Comparison of ENCODE assay signal across 28 mouse cellular contexts in genomic region chr8:123504591-123505195, GRCm38 (mm10). TPM values are rescaled to one million over a fixed set of nuclear protein-coding genes. Genes with fewer than 3 reads are reported as not detected.
DNase-seq lines count a peak whose midpoint lies in the region; ATAC-seq and TF ChIP-seq lines count a peak whose summit lies in the region.
"Had no signal": no experiment of that assay in that cellular context is flagged by ENCODE, and none has a peak within 500 bp of the region (broad histone marks: within the 10 kb centered on the region; RNA-seq: fewer than 3 reads in every experiment).

No protein-coding gene starts in this region.

- no peaks in the 10 kb centered on the region for H3K27me3 ChIP-seq in forebrain, postnatal 0 days (ENCODE audit: insufficient read depth, low read length)
- no peaks in the 10 kb centered on the region for H3K27me3 ChIP-seq in forebrain, embryonic 14.5 days (replicated peaks; ENCODE audit: control insufficient read depth, insufficient read depth, low read length)
- H3K27me3 ChIP-seq in kidney, embryonic 16.5 days (ENCODE audit: insufficient read depth, low read length): no peaks in the 10 kb centered on the region
- no peaks in the 10 kb centered on the region for H3K27me3 ChIP-seq in testis, adult 2 months (ENCODE audit: control insufficient read depth, insufficient read depth, low read length)
- H3K27me3 ChIP-seq in thymus, adult 2 months (ENCODE audit: control insufficient read depth, insufficient read depth, low read length): no peaks in the 10 kb centered on the region
- H3K27me3 ChIP-seq: embryonic facial prominence, embryonic 13.5 days; forebrain, embryonic 15.5 days; hindbrain, embryonic 13.5 days; intestine, embryonic 15.5 days; limb, embryonic 12.5 days; stomach, embryonic 15.5 days had no signal

- TF ChIP-seq CTCF in forebrain, postnatal 0 days (IDR thresholded peaks at IDR 0.05; ENCODE audit: low read depth): no peak
- TF ChIP-seq CTCF in testis, adult 2 months (IDR thresholded peaks at IDR 0.05; ENCODE audit: control insufficient read depth, insufficient read depth, insufficient replicate concordance, low read depth, low read length): no peak
- no peak for TF ChIP-seq CTCF in thymus, adult 2 months (IDR thresholded peaks at IDR 0.05; ENCODE audit: borderline replicate concordance, control insufficient read depth, extremely low read depth, insufficient read depth, low read length, poor library complexity)

- H3K9me3 ChIP-seq in forebrain, postnatal 0 days (ENCODE audit: low read length): no peaks in the 10 kb centered on the region
- H3K9me3 ChIP-seq in forebrain, embryonic 14.5 days (replicated peaks; ENCODE audit: control insufficient read depth, low read length): 0 out of 2 replicates have a peak, but pooled peaks cover 2% of the 10 kb centered on the region
- H3K9me3 ChIP-seq in kidney, embryonic 16.5 days (ENCODE audit: low read length): peaks cover 6% of the 10 kb centered on the region
- H3K9me3 ChIP-seq: embryonic facial prominence, embryonic 13.5 days; forebrain, embryonic 15.5 days; hindbrain, embryonic 13.5 days; intestine, embryonic 15.5 days; limb, embryonic 12.5 days; stomach, embryonic 15.5 days had no signal

- H3K4me2 ChIP-seq in forebrain, postnatal 0 days (ENCODE audit: low read depth): no peak overlapping the region
- no peak overlapping the region for H3K4me2 ChIP-seq in forebrain, embryonic 14.5 days (ENCODE audit: low read length)
- H3K4me2 ChIP-seq in kidney, embryonic 16.5 days (replicated peaks; ENCODE audit: low read depth, low read length): no peak overlapping the region
- H3K4me2 ChIP-seq: embryonic facial prominence, embryonic 13.5 days; forebrain, embryonic 15.5 days; heart, embryonic 11.5 days; hindbrain, embryonic 13.5 days; intestine, embryonic 15.5 days; limb, embryonic 12.5 days; liver, embryonic 11.5 days; stomach, embryonic 15.5 days had no signal

- 0 out of 2 replicates have a peak, but pooled peaks have one; percentile 9 for TF ChIP-seq POLR2A in testis, adult 2 months (IDR thresholded peaks at IDR 0.05; ENCODE audit: control insufficient read depth, low read depth, low read length)
- TF ChIP-seq POLR2A in thymus, adult 2 months (IDR thresholded peaks at IDR 0.05; ENCODE audit: control insufficient read depth, extremely low read depth, insufficient read depth, low read length, poor library complexity): no peak

- no peaks in the 10 kb centered on the region for H3K4me1 ChIP-seq in forebrain, postnatal 0 days (ENCODE audit: insufficient read depth)
- H3K4me1 ChIP-seq in forebrain, embryonic 14.5 days (ENCODE audit: control insufficient read depth, insufficient read depth, low read length): no peaks in the 10 kb centered on the region
- H3K4me1 ChIP-seq in kidney, embryonic 16.5 days (ENCODE audit: insufficient read depth, low read length): peaks cover 18% of the 10 kb centered on the region
- H3K4me1 ChIP-seq in testis, adult 2 months (ENCODE audit: control insufficient read depth, insufficient read depth, low read length): no peaks in the 10 kb centered on the region
- H3K4me1 ChIP-seq in thymus, adult 2 months (replicated peaks; ENCODE audit: control insufficient read depth, insufficient read depth, low read length): no peaks in the 10 kb centered on the region
- H3K4me1 ChIP-seq: embryonic facial prominence, embryonic 13.5 days; forebrain, embryonic 15.5 days; hindbrain, embryonic 13.5 days; intestine, embryonic 15.5 days; limb, embryonic 12.5 days; stomach, embryonic 15.5 days had no signal

- H3K4me3 ChIP-seq in forebrain, postnatal 0 days (ENCODE audit: low read depth, low read length): no peak overlapping the region
- H3K4me3 ChIP-seq in forebrain, embryonic 14.5 days (ENCODE audit: low read depth, low read length): no peak overlapping the region
- no peak overlapping the region for H3K4me3 ChIP-seq in kidney, embryonic 16.5 days (ENCODE audit: low read length)
- no peak overlapping the region for H3K4me3 ChIP-seq in testis, adult 2 months (ENCODE audit: control insufficient read depth, low read depth, low read length)
- H3K4me3 ChIP-seq in thymus, adult 2 months (ENCODE audit: control insufficient read depth, insufficient read depth, low read length): no peak overlapping the region
- H3K4me3 ChIP-seq: embryonic facial prominence, embryonic 13.5 days; erythroblast, embryonic 14.5 days; forebrain, embryonic 15.5 days; hindbrain, embryonic 13.5 days; intestine, embryonic 15.5 days; layer of hippocampus, adult 2 months; limb, embryonic 12.5 days; stomach, embryonic 15.5 days had no signal

- H3K27ac ChIP-seq in forebrain, postnatal 0 days (ENCODE audit: low read depth, low read length): peak overlapping the region; percentile 29; the same call in 1 of the 2 replicates
- no peak overlapping the region for H3K27ac ChIP-seq in forebrain, embryonic 14.5 days (ENCODE audit: low read depth, low read length)
- H3K27ac ChIP-seq in kidney, embryonic 16.5 days (ENCODE audit: low read length): peak overlapping the region; percentile 54; the same call in 1 of the 2 replicates
- no peak overlapping the region for H3K27ac ChIP-seq in testis, adult 2 months (ENCODE audit: control insufficient read depth, insufficient read depth, low read depth, low read length)
- H3K27ac ChIP-seq in thymus, adult 2 months (ENCODE audit: control insufficient read depth, insufficient read depth, low read length): no peak overlapping the region
- H3K27ac ChIP-seq: embryonic facial prominence, embryonic 13.5 days; forebrain, embryonic 15.5 days; hindbrain, embryonic 13.5 days; intestine, embryonic 15.5 days; layer of hippocampus, adult 2 months; limb, embryonic 12.5 days; macrophage; stomach, embryonic 15.5 days had no signal

- peaks cover 98% of the 10 kb centered on the region for H3K36me3 ChIP-seq in forebrain, postnatal 0 days (ENCODE audit: insufficient read depth)
- peaks cover 98% of the 10 kb centered on the region for H3K36me3 ChIP-seq in forebrain, embryonic 14.5 days (ENCODE audit: control insufficient read depth, insufficient read depth, low read length)
- H3K36me3 ChIP-seq in kidney, embryonic 16.5 days (ENCODE audit: insufficient read depth, low read length): peaks cover 56% of the 10 kb centered on the region
- no peaks in the 10 kb centered on the region for H3K36me3 ChIP-seq in testis, adult 2 months (ENCODE audit: control insufficient read depth, insufficient read depth, low read length)
- H3K36me3 ChIP-seq in thymus, adult 2 months (ENCODE audit: control insufficient read depth, insufficient read depth, low read length): peaks cover 26% of the 10 kb centered on the region

- no peak for DNase-seq in forebrain, postnatal 0 days
- DNase-seq in forebrain, embryonic 14.5 days (ENCODE audit: low spot score): no peak
- DNase-seq in kidney, adult 18-20 months: no peak
- no peak for DNase-seq in testis, postnatal 10 days (ENCODE audit: low spot score)
- no peak for DNase-seq in thymus, adult 2 months
- no peak for DNase-seq in adrenal gland, postnatal 4 days (ENCODE audit: low spot score in 2 of 2)
- DNase-seq: adrenal gland, postnatal 10 days; cerebellum, adult 8-10 months; cerebellum, postnatal 36 days; embryo, embryonic 11 days; gastrocnemius, postnatal 14 days; kidney, postnatal 10 days; liver, postnatal 0 days had no signal

- ATAC-seq in forebrain, postnatal 0 days: no peak
- no peak for ATAC-seq in forebrain, embryonic 14.5 days
- ATAC-seq in kidney, embryonic 16.5 days (ENCODE audit: low FRiP score, low TSS enrichment): peak; percentile 53; the same call in 1 of the 2 replicates
- ATAC-seq: CD4-positive, CD25-positive, alpha-beta regulatory T cell, adult 4 months; forebrain, embryonic 15.5 days; intestine, embryonic 15.5 days; liver, postnatal 0 days; lung, postnatal 0 days had no signal

- H3K9ac ChIP-seq in forebrain, postnatal 0 days: no peak overlapping the region
- H3K9ac ChIP-seq in forebrain, embryonic 14.5 days (ENCODE audit: low read length): no peak overlapping the region
- no peak overlapping the region for H3K9ac ChIP-seq in kidney, embryonic 16.5 days (replicated peaks; ENCODE audit: low read length)
- H3K9ac ChIP-seq: embryonic facial prominence, embryonic 13.5 days; forebrain, embryonic 15.5 days; hindbrain, embryonic 13.5 days; intestine, embryonic 15.5 days; limb, embryonic 12.5 days; liver, postnatal 0 days; stomach, embryonic 15.5 days had no signal

- WGBS in forebrain, postnatal 0 days: 88% methylated on average over 9 of the region's 9 CpGs
- WGBS in forebrain, embryonic 14.5 days: 90% methylated on average over 9 of the region's 9 CpGs
- 54% methylated on average over 9 of the region's 9 CpGs for WGBS in kidney, embryonic 16.5 days
- 97% methylated on average over 9 of the region's 9 CpGs for WGBS in thymus, adult 2 months

RNA-seq across cellular contexts. Expression of gene Dbndd1, which starts 10.6 kb away (rescaled TPM):
- total RNA-seq in forebrain, postnatal 0 days (2014; rRNA removed): 69.5 and 106 TPM in 2 replicates
- polyA plus RNA-seq in forebrain, postnatal 0 days (2015; fragmentation: Nextera tagmentation; extraction: Ambion mirVana): 70.8 and 74.5 TPM in 2 replicates
- polyA plus RNA-seq in forebrain, embryonic 14.5 days (2014; fragmentation: Nextera tagmentation; extraction: Ambion mirVana): 94.2 and 104 TPM in 2 replicates
- 4.1 and 4.3 TPM in 2 replicates for polyA plus RNA-seq in kidney, embryonic 16.5 days (2015; fragmentation: Nextera tagmentation; extraction: Ambion mirVana)
- 51.9 and 52.5 TPM in 2 replicates for polyA plus RNA-seq in testis, adult 2 months (2012; rRNA removed)
- polyA plus RNA-seq in thymus, adult 2 months (2012; rRNA removed): 1.3 and 2.1 TPM in 2 replicates
- total RNA-seq in adrenal gland, postnatal 4 days (2021): 1 to 10 TPM; 1.2 to 1.4 TPM
- total RNA-seq: gastrocnemius, postnatal 14 days had no signal
- polyA plus RNA-seq: erythroblast, embryonic 14.5 days; liver, postnatal 0 days; macrophage had no signal

RNA-seq across cellular contexts. Expression of gene Gas8, which starts 13.9 kb away (rescaled TPM):
- 32.7 and 33.7 TPM in 2 replicates for total RNA-seq in forebrain, postnatal 0 days (2014; rRNA removed)
- 46.2 and 51.9 TPM in 2 replicates for polyA plus RNA-seq in forebrain, postnatal 0 days (2015; fragmentation: Nextera tagmentation; extraction: Ambion mirVana)
- polyA plus RNA-seq in forebrain, embryonic 14.5 days (2014; fragmentation: Nextera tagmentation; extraction: Ambion mirVana): 39.1 and 43.9 TPM in 2 replicates
- 38.5 and 39.6 TPM in 2 replicates for polyA plus RNA-seq in kidney, embryonic 16.5 days (2015; fragmentation: Nextera tagmentation; extraction: Ambion mirVana)
- polyA plus RNA-seq in testis, adult 2 months (2012; rRNA removed): 54.7 and 55.3 TPM in 2 replicates
- polyA plus RNA-seq in thymus, adult 2 months (2012; rRNA removed): 9.7 and 9.9 TPM in 2 replicates
- 10 to 100 TPM; 18.6 to 23.3 TPM for total RNA-seq in adrenal gland, postnatal 4 days (2021)

RNA-seq across cellular contexts. Expression of gene Afg3l1, which starts 27.0 kb away (rescaled TPM):
- 14.7 and 20.1 TPM in 2 replicates for total RNA-seq in forebrain, postnatal 0 days (2014; rRNA removed)
- 32.0 and 40.7 TPM in 2 replicates for polyA plus RNA-seq in forebrain, postnatal 0 days (2015; fragmentation: Nextera tagmentation; extraction: Ambion mirVana)
- polyA plus RNA-seq in forebrain, embryonic 14.5 days (2014; fragmentation: Nextera tagmentation; extraction: Ambion mirVana): 26.6 and 28.2 TPM in 2 replicates
- 59.4 and 65.9 TPM in 2 replicates for polyA plus RNA-seq in kidney, embryonic 16.5 days (2015; fragmentation: Nextera tagmentation; extraction: Ambion mirVana)
- polyA plus RNA-seq in testis, adult 2 months (2012; rRNA removed): 29.5 and 30.4 TPM in 2 replicates
- polyA plus RNA-seq in thymus, adult 2 months (2012; rRNA removed): 29.9 and 33.4 TPM in 2 replicates
- 10 to 100 TPM; 59.9 to 61.8 TPM for total RNA-seq in adrenal gland, postnatal 4 days (2021)

Comparison
In these comparisons a context has a peak if more than half of its experiments do, and no peak if none do; other contexts are left out.
1. H3K27ac ChIP-seq: peak in forebrain, postnatal 0 days (single experiment) and kidney, embryonic 16.5 days (single experiment); none in forebrain, embryonic 14.5 days (single experiment), testis, adult 2 months (single experiment) and thymus, adult 2 months (single experiment).